Mouse (Mus musculus) G1E (cell line): ENCODE data around the gene A630001G21Rik. TPM values are rescaled to one million over a fixed set of nuclear protein-coding genes. Genes with fewer than 3 reads are reported as not detected.

Experiments
- ATAC-seq: 2 replicates; pipeline ENCODE4 v1.8.0; 2016; ENCODE audit warnings: mild to moderate bottlenecking; ENCODE audit not compliant: insufficient number of reproducible peaks, poor library complexity, low FRiP score, severe bottlenecking; ENCODE audit errors: extremely low read depth
- DNase-seq: peaks from one replicate; pipeline ENCODE4 v3.0.0; 2012; ENCODE audit warnings: low spot score
- H3K27me3 ChIP-seq: 2 replicates; pipeline ENCODE4 v1.6.1; 2012; ENCODE audit warnings: mild to moderate bottlenecking, low read length, inconsistent platforms; ENCODE audit not compliant: insufficient read depth
- H3K36me3 ChIP-seq: replicated peaks from 2 replicates; pipeline ENCODE3; 2012; ENCODE audit warnings: mild to moderate bottlenecking, inconsistent platforms
- H3K4me1 ChIP-seq: 2 replicates; pipeline ENCODE4 v1.6.1; 2012; ENCODE audit warnings: low read depth, low read length, inconsistent platforms, mixed read lengths; ENCODE audit not compliant: insufficient read depth
- H3K4me3 ChIP-seq: 2 replicates; pipeline ENCODE4 v1.5.1; 2012; ENCODE audit warnings: low read depth, mild to moderate bottlenecking, inconsistent platforms, low read length, moderate library complexity, mixed read lengths
- H3K9me3 ChIP-seq: replicated peaks from 2 replicates; pipeline ENCODE4 v1.6.1; 2012; ENCODE audit warnings: inconsistent platforms
- CTCF ChIP-seq: IDR thresholded peaks from 2 replicates; pipeline ENCODE4 v1.5.1; 2012; ENCODE audit warnings: low read depth, low read length, inconsistent platforms, mixed read lengths
- GATA1 ChIP-seq: IDR thresholded peaks from 2 replicates; pipeline ENCODE4 v1.6.1; 2012; ENCODE audit warnings: borderline replicate concordance, low read length, inconsistent platforms, mixed read lengths
- GATA2 ChIP-seq: IDR thresholded peaks from 2 replicates; pipeline ENCODE4 v1.6.1; 2012; ENCODE audit warnings: low read depth, low read length, inconsistent platforms, borderline replicate concordance
- POLR2AphosphoS5 ChIP-seq: IDR thresholded peaks from 2 replicates; pipeline ENCODE4 v1.6.1; 2012; ENCODE audit warnings: low read depth, low read length, inconsistent platforms; ENCODE audit not compliant: insufficient replicate concordance
- TAL1 ChIP-seq: conservative IDR thresholded peaks from 2 replicates; pipeline ENCODE4 v1.6.1; 2012; ENCODE audit warnings: low read depth, low read length, inconsistent platforms, mixed read lengths
- polyA plus RNA-seq: library from polyadenylated mRNA; stranded (reverse); fragments of >175 nt; gene quantifications from 2 replicates; pipeline ENCODE4 v1.2.3, GENCODE M21; 2012
- total RNA-seq, 2 experiments: library from RNA; stranded (forward) in 1 of 2; stranded (reverse) in 1 of 2; fragments of 200-1000 nt in 1 of 2; fragments of >200 nt in 1 of 2; fragmentation: Nextera tagmentation in 1 of 2; gene quantifications; 2 replicates each; pipeline ENCODE4 v1.2.3; 2014 to 2017

Gene A630001G21Rik
- total and polyA plus RNA-seq, 3 experiments, result 0.16 TPM; not detected in 2

DNA sequence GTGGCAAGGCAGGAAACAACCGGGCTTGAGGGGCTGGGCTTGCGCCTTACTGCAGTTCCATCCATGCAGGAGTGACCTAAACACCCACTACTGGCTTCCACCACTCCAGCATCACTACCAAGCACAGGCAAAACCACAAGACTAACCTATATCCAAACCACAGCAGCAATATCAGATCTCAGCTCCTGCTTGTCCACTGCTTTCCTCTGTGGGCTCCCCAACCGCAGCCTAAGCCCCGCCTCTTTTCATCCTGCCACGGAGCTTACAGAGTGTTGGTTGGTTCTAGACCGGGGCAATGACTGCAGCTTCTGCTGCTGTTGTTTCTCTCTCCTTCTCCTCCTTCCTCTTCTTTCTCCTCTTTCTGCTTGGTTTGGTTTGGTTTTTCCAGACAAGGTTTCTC, 15.1 kb downstream of the A630001G21Rik start:
- H3K4me1 ChIP-seq, result peaks cover 4% of the 10 kb centered on the region; the same call in 1 of the 2 replicates
- TF ChIP-seq GATA1 (no peak), CTCF (no peak), TAL1 (no peak), GATA2 (no peak), POLR2AphosphoS5 (no peak)
- H3K4me3 ChIP-seq, result no peak overlapping the region

DNA sequence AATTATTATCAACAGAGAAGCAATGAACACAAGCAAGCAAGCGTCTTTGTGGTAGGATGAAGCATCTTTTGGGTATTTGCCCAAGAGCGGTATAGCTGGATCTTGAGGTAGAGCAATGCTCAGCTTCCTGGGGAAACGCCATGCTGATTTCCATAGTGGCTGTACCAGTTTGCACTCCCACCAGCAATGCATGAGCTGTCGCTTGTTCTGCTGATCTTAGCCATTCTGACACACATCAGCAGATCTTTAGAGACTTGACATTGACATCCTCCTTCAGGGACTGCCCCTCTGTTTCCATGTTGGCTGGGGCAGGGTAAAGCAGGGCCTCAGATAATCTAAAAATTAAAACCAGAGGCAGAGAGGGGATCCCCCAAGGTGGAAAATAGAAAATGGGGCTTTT, 16.8 kb downstream of the A630001G21Rik start:
- H3K27me3 ChIP-seq, result no peaks in the 10 kb centered on the region
- no peak for ATAC-seq
- TF ChIP-seq TAL1 (no peak), CTCF (no peak), POLR2AphosphoS5 (no peak), GATA2 (no peak), GATA1 (no peak)
- H3K9me3 ChIP-seq, result no peaks in the 10 kb centered on the region
- DNase-seq, result no peak
- no peaks in the 10 kb centered on the region for H3K36me3 ChIP-seq
- no peak overlapping the region for H3K4me3 ChIP-seq
- H3K4me1 ChIP-seq, result peaks cover 4% of the 10 kb centered on the region; the same call in 1 of the 2 replicates

More for the DNA sequence above, 15.1 kb downstream of the A630001G21Rik start:
- no peaks in the 10 kb centered on the region for H3K27me3 ChIP-seq
- no peaks in the 10 kb centered on the region for H3K9me3 ChIP-seq
- DNase-seq (no peak), ATAC-seq (no peak)
- no peaks in the 10 kb centered on the region for H3K36me3 ChIP-seq

DNA sequence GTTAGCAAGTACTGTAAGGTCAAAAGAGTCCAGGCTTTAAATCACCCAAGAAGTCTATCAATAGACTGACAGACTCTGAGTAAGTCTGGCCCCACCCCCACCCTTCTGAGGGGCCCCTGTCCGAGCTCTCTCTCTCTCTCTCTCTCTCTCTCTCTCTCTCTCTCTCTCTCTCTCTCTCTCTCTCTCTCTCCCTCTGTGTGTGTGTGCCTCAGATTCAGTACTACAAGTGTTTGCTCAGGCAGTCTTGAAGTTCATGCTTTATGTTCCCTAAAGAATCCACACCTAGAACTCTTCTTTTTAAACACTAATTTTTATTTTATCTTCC, 19.5 kb downstream of the A630001G21Rik start:
- Histone ChIP-seq H3K36me3 (no peaks in the 10 kb centered on the region), H3K27me3 (no peaks in the 10 kb centered on the region), H3K4me1 (peaks cover 4% of the 10 kb centered on the region; the same call in 1 of the 2 replicates), H3K4me3 (no peak overlapping the region), H3K9me3 (no peaks in the 10 kb centered on the region; the same call in 1 of the 2 replicates)
- DNase-seq (no peak), ATAC-seq (no peak)
- TF ChIP-seq POLR2AphosphoS5 (no peak), GATA1 (no peak), TAL1 (no peak), GATA2 (no peak), CTCF (no peak)

DNA sequence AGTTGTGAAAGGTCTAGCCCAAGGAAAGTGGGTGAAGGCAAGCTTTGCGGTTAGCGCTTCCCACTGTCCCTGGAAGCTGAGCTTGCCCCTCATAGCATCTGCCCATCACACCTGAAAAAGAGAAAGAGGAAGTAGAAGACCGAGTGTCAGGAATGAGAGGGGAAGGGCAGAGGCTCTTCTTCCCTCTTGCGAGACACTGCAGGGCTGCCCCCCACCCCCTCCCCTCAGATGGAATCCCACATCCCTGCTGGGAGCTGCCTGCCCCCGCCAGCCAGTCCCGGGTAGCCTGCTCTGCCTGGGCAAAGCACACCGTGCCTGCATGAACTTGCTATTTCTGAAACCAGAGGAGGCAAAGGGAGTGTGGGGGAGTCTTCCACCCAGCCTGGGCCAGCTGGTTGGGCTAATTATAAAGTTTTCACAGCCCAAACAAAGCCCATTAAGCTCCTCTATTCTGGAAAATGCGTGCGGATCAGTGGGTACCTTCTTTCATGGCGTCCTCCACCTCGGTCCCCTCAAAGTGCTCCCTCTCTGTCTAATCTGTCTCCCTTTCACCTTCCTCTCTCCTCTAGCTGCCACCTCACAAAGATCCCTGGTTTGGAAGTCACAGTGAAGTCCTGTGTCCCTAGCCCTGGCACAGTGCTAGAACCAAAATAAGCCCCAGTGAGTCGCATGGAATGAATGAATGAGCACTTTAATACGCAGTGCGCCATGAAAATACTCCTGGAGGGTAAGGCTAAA, 20.0 kb downstream of the A630001G21Rik start:
- no peaks in the 10 kb centered on the region for H3K27me3 ChIP-seq
- no peak overlapping the region for H3K4me3 ChIP-seq
- no peaks in the 10 kb centered on the region; the same call in 1 of the 2 replicates for H3K9me3 ChIP-seq
- H3K4me1 ChIP-seq, result peaks cover 2% of the 10 kb centered on the region; the same call in 1 of the 2 replicates
- no peak for DNase-seq
- no peak for ATAC-seq
- no peak for TF ChIP-seq TAL1
- no peak for TF ChIP-seq CTCF
- TF ChIP-seq POLR2AphosphoS5, result no peak
- no peak for TF ChIP-seq GATA1
- no peak for TF ChIP-seq GATA2
- no peaks in the 10 kb centered on the region for H3K36me3 ChIP-seq

DNA sequence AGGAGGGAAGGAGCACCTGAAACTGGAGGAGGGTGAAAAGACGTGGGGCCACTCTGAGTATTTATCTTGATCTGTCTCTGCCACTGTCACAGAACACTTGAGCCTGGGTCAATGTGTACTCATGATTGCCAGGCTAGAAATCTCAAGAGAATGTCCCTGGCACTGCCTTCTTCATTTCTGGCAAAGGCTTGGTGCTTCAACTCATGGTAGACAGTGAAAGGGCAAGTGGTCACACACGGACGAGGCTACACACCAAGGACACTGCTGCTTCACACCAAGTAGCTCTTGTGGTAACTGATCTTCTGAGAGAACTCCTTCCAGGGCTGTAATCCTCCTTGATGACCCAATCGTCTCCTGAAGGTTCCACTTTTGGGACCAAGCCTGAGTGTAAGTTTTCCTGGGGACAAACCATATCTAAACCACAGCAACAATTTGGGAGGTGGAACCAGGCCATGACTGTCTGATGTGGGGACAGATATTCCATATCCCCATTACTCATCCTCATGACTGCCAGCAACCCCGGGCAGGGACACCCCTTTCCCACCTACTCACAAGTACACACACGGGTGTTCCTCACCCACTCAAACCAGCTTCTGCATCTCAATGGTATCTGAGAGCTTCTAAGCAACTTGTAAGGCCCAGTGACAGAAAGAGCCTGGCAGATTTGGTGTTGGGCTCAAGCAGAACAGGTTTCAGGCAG, 20.8 kb downstream of the A630001G21Rik start:
- H3K36me3 ChIP-seq, result no peaks in the 10 kb centered on the region
- no peaks in the 10 kb centered on the region for H3K4me1 ChIP-seq
- ATAC-seq (no peak), DNase-seq (no peak)
- no peak overlapping the region for H3K4me3 ChIP-seq
- H3K27me3 ChIP-seq, result no peaks in the 10 kb centered on the region
- no peaks in the 10 kb centered on the region; the same call in 1 of the 2 replicates for H3K9me3 ChIP-seq
- no peak for TF ChIP-seq POLR2AphosphoS5
- TF ChIP-seq GATA2, result no peak
- TF ChIP-seq GATA1, result no peak

DNA sequence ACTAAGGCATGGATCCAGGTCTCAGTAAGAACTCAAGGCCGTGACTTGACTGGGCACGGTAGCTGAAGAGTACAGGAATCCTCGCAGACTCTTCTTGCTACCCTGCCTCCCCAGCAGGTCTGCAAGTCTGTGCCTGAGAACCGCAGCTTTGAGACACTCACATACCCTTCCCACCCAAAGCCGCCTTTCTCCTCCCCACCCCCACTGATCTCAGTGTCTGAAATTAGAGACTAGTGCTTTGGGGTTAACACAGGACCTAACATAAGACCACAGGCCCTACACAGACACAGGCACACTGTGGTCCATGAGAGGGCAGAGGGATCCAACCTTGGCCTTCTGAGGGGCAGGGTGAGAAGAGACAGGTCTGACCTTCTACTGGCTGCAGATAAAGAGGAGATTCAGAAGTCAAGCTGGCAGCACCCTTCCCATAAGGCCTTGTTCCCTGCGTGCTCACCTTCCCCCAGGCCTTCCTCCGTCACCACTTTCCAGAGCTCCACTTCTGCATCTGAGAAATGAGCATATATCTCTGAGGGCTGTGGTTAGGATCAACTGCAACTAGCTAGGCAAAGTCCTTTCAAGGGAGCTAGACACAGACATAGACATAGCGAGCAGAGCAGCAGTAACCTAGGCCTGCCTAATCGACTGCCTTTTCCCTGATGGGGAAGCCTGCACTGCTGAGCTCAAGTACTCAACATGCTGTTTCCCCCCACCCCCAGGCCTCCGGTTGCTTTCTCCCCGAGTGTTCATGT, 26.3 kb downstream of the A630001G21Rik start:
- peaks cover 29% of the 10 kb centered on the region for H3K9me3 ChIP-seq
- DNase-seq, result no peak
- no peaks in the 10 kb centered on the region for H3K27me3 ChIP-seq
- no peaks in the 10 kb centered on the region for H3K4me1 ChIP-seq
- H3K4me3 ChIP-seq, result no peak overlapping the region
- no peaks in the 10 kb centered on the region for H3K36me3 ChIP-seq
- no peak for TF ChIP-seq GATA2
- no peak for TF ChIP-seq CTCF
- TF ChIP-seq GATA1, result no peak
- no peak for TF ChIP-seq TAL1
- no peak for TF ChIP-seq POLR2AphosphoS5
- ATAC-seq, result no peak
